Mouse (Mus musculus): ENCODE data around the gene Fgd4. TPM values are rescaled to one million over a fixed set of nuclear protein-coding genes. Genes with fewer than 3 reads are reported as not detected.
"Not testable (repeated sequence)": the region's sequence is repeated elsewhere in the genome, so short reads cannot be mapped to it uniquely, and the experiment has no call there.

The Fgd4 gene
- polyA plus RNA-seq, 1 experiment from 2014 or later, result 24.2 TPM

DNA sequence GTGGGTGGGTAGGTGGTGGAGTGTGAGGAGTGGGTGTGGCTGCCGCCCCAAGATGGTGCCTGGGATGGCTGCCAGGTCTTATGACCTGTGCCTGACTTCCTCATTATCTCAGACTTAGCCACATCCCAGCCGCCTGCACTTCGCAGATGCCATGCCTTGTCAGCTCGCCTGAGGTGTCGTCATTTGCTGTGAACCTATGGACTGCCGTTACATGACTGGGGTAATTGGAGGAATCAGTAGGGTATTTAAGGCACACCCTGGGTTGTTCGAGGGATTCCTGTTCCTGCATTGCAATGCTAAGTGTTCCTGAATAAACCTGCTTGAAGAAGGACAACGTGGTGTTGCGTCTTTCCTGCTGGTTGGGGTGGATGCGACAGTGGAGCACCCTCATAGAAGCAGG lies 126.9 kb downstream of the Fgd4 start:
- not testable (repeated sequence) for H3K9me3 ChIP-seq (ENCODE audit: control insufficient read depth, low read length); H3K9ac ChIP-seq; H3K27ac ChIP-seq; H3K4me1 ChIP-seq (replicated peaks; ENCODE audit: control insufficient read depth, insufficient read depth, low read length); H3K27me3 ChIP-seq (ENCODE audit: control insufficient read depth, insufficient read depth, low read length); DNase-seq (ENCODE audit: low spot score); H3K4me2 ChIP-seq (replicated peaks); H3K4me3 ChIP-seq (replicated peaks; ENCODE audit: low read length); ATAC-seq (ENCODE audit: low FRiP score)
- 91% methylated on average over 10 of the region's 10 CpGs for WGBS
- H3K36me3 ChIP-seq (replicated peaks; ENCODE audit: control insufficient read depth, insufficient read depth), result peaks cover 48% of the 10 kb centered on the region

- no peaks in the 10 kb centered on the region for H3K4me1 ChIP-seq (replicated peaks; ENCODE audit: control insufficient read depth, insufficient read depth, low read length)
- H3K27ac ChIP-seq, result no peak overlapping the region
- no peak overlapping the region for H3K9ac ChIP-seq
- DNase-seq (ENCODE audit: low spot score) (no peak), ATAC-seq (ENCODE audit: low FRiP score) (no peak)
- peaks cover 34% of the 10 kb centered on the region for H3K36me3 ChIP-seq (replicated peaks; ENCODE audit: control insufficient read depth, insufficient read depth)
- no peak overlapping the region for H3K4me2 ChIP-seq (replicated peaks)
- H3K27me3 ChIP-seq (ENCODE audit: control insufficient read depth, insufficient read depth, low read length), result no peaks in the 10 kb centered on the region
- 88% methylated on average over 1 of the region's 1 CpGs for WGBS
- no peaks in the 10 kb centered on the region for H3K9me3 ChIP-seq (ENCODE audit: control insufficient read depth, low read length)
- H3K4me3 ChIP-seq (replicated peaks; ENCODE audit: low read length), result no peak overlapping the region
Measured at GRCm38 (mm10) chr16:16450021-16450420, 150.3 kb downstream of the Fgd4 start.

DNA sequence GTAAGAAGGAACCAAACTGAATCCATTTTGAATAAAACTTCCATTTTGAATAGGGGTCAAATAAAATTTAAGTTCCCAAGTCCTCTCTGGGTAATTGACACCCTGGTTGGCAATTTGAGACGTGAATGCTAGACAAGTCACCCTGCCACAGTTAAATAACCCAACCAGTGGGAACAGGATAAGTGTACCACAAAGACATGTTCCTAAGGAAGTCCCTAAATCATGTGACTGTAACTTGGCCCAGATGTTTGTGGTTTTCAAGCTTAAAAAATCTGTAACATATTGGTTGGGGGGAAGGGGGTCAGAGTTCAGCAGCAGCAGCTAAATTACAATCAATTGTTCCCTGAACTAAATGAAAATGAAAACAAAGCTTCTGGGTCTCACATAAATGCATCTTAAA lies 161.9 kb downstream of the Fgd4 start:
- H3K4me3 ChIP-seq (replicated peaks; ENCODE audit: low read length), result no peak overlapping the region
- no peaks in the 10 kb centered on the region for H3K27me3 ChIP-seq (ENCODE audit: control insufficient read depth, insufficient read depth, low read length)
- no peaks in the 10 kb centered on the region for H3K9me3 ChIP-seq (ENCODE audit: control insufficient read depth, low read length)
- H3K4me1 ChIP-seq (replicated peaks; ENCODE audit: control insufficient read depth, insufficient read depth, low read length), result no peaks in the 10 kb centered on the region
- H3K4me2 ChIP-seq (replicated peaks), result no peak overlapping the region
- peaks cover 23% of the 10 kb centered on the region for H3K36me3 ChIP-seq (replicated peaks; ENCODE audit: control insufficient read depth, insufficient read depth)
- H3K27ac ChIP-seq, result no peak overlapping the region
- ATAC-seq (ENCODE audit: low FRiP score) (no peak), DNase-seq (ENCODE audit: low spot score) (no peak)
- no peak overlapping the region for H3K9ac ChIP-seq
- 74% methylated on average over 1 of the region's 1 CpGs for WGBS

- WGBS, result 94% methylated on average over 2 of the region's 2 CpGs
- Histone ChIP-seq H3K4me3 (replicated peaks; ENCODE audit: low read length) (no peak overlapping the region), H3K36me3 (replicated peaks; ENCODE audit: control insufficient read depth, insufficient read depth) (peaks cover 45% of the 10 kb centered on the region), H3K4me2 (replicated peaks) (no peak overlapping the region), H3K27me3 (ENCODE audit: control insufficient read depth, insufficient read depth, low read length) (no peaks in the 10 kb centered on the region), H3K9ac (no peak overlapping the region), H3K4me1 (replicated peaks; ENCODE audit: control insufficient read depth, insufficient read depth, low read length) (no peaks in the 10 kb centered on the region), H3K9me3 (ENCODE audit: control insufficient read depth, low read length) (no peaks in the 10 kb centered on the region), H3K27ac (no peak overlapping the region)
- no peak for ATAC-seq (ENCODE audit: low FRiP score)
- no peak for DNase-seq (ENCODE audit: low spot score)
Measured at GRCm38 (mm10) chr16:16422456-16422855, 177.9 kb downstream of the Fgd4 start.

DNA sequence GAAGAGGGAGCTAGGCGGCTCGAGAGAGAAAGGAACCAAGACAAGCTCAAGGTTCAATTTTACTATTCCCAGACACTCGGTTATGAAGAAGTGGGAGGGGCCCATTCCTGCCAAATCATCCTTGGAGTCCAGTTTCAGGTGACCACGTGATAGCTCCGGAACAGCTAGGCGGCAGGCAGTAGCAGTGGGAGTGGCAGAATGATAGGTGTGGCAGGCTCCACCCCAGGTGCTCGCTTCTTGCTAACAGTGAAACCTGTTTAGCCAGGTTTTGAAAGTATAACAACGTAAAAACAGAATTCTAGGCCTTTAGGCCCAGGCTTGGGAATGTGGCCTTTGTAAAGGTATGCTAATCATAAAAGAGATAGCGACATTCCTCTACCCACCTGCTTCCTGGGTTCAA lies 233.1 kb downstream of the Fgd4 start:
- DNase-seq (ENCODE audit: low spot score); H3K9ac ChIP-seq; ATAC-seq (ENCODE audit: low FRiP score); H3K27me3 ChIP-seq (ENCODE audit: control insufficient read depth, insufficient read depth, low read length); H3K9me3 ChIP-seq (ENCODE audit: control insufficient read depth, low read length); H3K36me3 ChIP-seq (replicated peaks; ENCODE audit: control insufficient read depth, insufficient read depth); H3K4me1 ChIP-seq (replicated peaks; ENCODE audit: control insufficient read depth, insufficient read depth, low read length); H3K27ac ChIP-seq; H3K4me2 ChIP-seq (replicated peaks); H3K4me3 ChIP-seq (replicated peaks; ENCODE audit: low read length): not testable (repeated sequence)
- 79% methylated on average over 8 of the region's 9 CpGs for WGBS

Other genes with a start within 250 kb of the Fgd4 start
- gene Dnm1l, start 241.6 kb downstream of the Fgd4 start, polyA plus RNA-seq (2014; fragmentation: Nextera tagmentation; extraction: Ambion mirVana), result 98.2 and 113 TPM in 2 replicates
- not detected in 2 replicates for gene Olfr19, start 75.9 kb upstream of the Fgd4 start, polyA plus RNA-seq (2014; fragmentation: Nextera tagmentation; extraction: Ambion mirVana)
- 18.3 and 21.6 TPM in 2 replicates for gene Spag6l, start 228.9 kb upstream of the Fgd4 start, polyA plus RNA-seq (2014; fragmentation: Nextera tagmentation; extraction: Ambion mirVana)